Comparison of ENCODE assay signal across 8 mouse cellular contexts in the genomic region with DNA sequence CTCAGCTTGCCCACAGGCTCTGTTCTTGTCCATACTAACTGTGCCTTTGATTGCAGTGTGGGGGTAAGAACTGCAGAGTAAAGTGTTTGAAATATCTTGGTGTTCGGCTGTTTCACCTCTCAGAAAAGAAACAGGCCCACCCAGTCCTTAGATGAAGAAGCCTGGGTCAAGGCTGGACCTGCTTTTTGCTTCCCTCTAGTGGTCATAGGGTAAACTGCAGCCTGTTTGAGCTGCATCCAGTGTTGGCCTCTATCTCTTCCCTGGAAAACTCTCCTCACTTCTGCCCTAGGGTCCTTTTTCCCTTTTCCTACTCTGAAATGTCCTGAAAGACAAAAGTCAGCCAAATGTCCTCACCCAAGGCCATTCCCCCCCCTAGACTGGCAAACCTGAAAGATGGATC. TPM values are rescaled to one million over a fixed set of nuclear protein-coding genes. Genes with fewer than 3 reads are reported as not detected.
DNase-seq lines count a peak whose midpoint lies in the region; TF ChIP-seq lines count a peak whose summit lies in the region.
"Had no signal": no experiment of that assay in that cellular context is flagged by ENCODE, and none has a peak within 500 bp of the region (broad histone marks: within the 10 kb centered on the region; RNA-seq: fewer than 3 reads in every experiment).

No protein-coding gene starts in this region.

- no peaks in the 10 kb centered on the region for H3K79me3 ChIP-seq in C2C12 (ENCODE audit: low read depth)

- H3K4me3 ChIP-seq in C2C12 (ENCODE audit: insufficient read depth, poor library complexity, severe bottlenecking) (no peak overlapping the region), E14TG2a.4 (replicated peaks; ENCODE audit: low read length) (no peak overlapping the region)
- H3K4me3 ChIP-seq in olfactory bulb, adult 2 months (ENCODE audit: insufficient read depth, low read depth, low read length), result no peak overlapping the region
- H3K4me3 ChIP-seq: midbrain, embryonic 12.5 days had no signal

- no peak for TF ChIP-seq POLR2A in olfactory bulb, adult 2 months (IDR thresholded peaks at IDR 0.05; ENCODE audit: insufficient read depth, low read depth, low read length)

- H3K27ac ChIP-seq in olfactory bulb, adult 2 months (ENCODE audit: insufficient read depth, low read depth, low read length), result no peak overlapping the region
- H3K27ac ChIP-seq: midbrain, embryonic 12.5 days had no signal

- H3K36me3 ChIP-seq in C2C12 (ENCODE audit: control insufficient read depth, insufficient read depth), result no peaks in the 10 kb centered on the region
- H3K36me3 ChIP-seq in E14TG2a.4 (ENCODE audit: insufficient read depth, low read length), result no peaks in the 10 kb centered on the region
- H3K36me3 ChIP-seq: midbrain, embryonic 12.5 days had no signal

- no peaks in the 10 kb centered on the region for H3K79me2 ChIP-seq in C2C12 (ENCODE audit: control insufficient read depth, insufficient read depth)

- H3ac ChIP-seq in C2C12 (ENCODE audit: control insufficient read depth, insufficient read length, low read depth), result no peak overlapping the region

- TF ChIP-seq CTCF in C2C12 (IDR thresholded peaks at IDR 0.05; ENCODE audit: control insufficient read depth, insufficient read depth, insufficient read length) (peak; percentile 64), E14TG2a.4 (conservative IDR thresholded peaks at IDR 0.05; ENCODE audit: low read length) (peak; percentile 91)
- 0 out of 2 replicates have a peak, but pooled peaks have one; percentile 28 for TF ChIP-seq CTCF in olfactory bulb, adult 2 months (IDR thresholded peaks at IDR 0.05; ENCODE audit: insufficient read depth, low read depth, low read length)

- H3K4me1 ChIP-seq in E14TG2a.4 (replicated peaks; ENCODE audit: low read depth, low read length), result peaks cover 41% of the 10 kb centered on the region
- H3K4me1 ChIP-seq in olfactory bulb, adult 2 months (ENCODE audit: control insufficient read depth, insufficient read depth, low read length), result peaks cover 16% of the 10 kb centered on the region

- peaks cover 6% of the 10 kb centered on the region for H3K9me3 ChIP-seq in E14TG2a.4 (ENCODE audit: low read length)
- H3K9me3 ChIP-seq: midbrain, embryonic 12.5 days had no signal

- DNase-seq in layer of hippocampus, adult 11-12 months (ENCODE audit: low spot score), result peak; percentile 45
- no peak for DNase-seq in layer of hippocampus, postnatal 36 days
- peak; percentile 80 to 84 for DNase-seq in cerebellum, postnatal 14 days
- peak; percentile 72 for DNase-seq in induced T-regulatory cell, adult 2 months (ENCODE audit: low read depth)

- H3K27me3 ChIP-seq in C2C12 (ENCODE audit: control insufficient read depth, insufficient read depth, insufficient read length) (peaks cover 4% of the 10 kb centered on the region), E14TG2a.4 (ENCODE audit: insufficient read depth, low read length) (peaks cover 81% of the 10 kb centered on the region)

- WGBS in olfactory bulb, adult 2 months, result 19% methylated on average over 1 of the region's 1 CpGs

TF ChIP-seq in C2C12, 6 proteins besides CTCF, POLR2A, EP300 and RAD21:
- TF ChIP-seq FOSL1 (IDR thresholded peaks at IDR 0.05; ENCODE audit: insufficient read depth, low read length, poor library complexity, severe bottlenecking) (no peak), MAX (IDR thresholded peaks at IDR 0.05) (no peak), MYOG (IDR thresholded peaks at IDR 0.05; ENCODE audit: control insufficient read depth, extremely low read depth, insufficient read length) (no peak)

RNA-seq across cellular contexts. Expression of a gene that starts 28.4 kb away (rescaled TPM):
- 10 to 100 TPM; 36.1 to 42.9 TPM for total RNA-seq in layer of hippocampus, postnatal 36 days (2021)
- polyA plus RNA-seq in C2C12 (2012; fragmentation: generic; extraction: Trizol), result 7.0 TPM
- not detected in 2 replicates for polyA plus RNA-seq in olfactory bulb, adult 2 months (2012; ENCODE audit: insufficient read depth, insufficient read length, low replicate concordance, missing spikeins)

RNA-seq across cellular contexts. Expression of a gene that starts 41.1 kb away (rescaled TPM):
- total RNA-seq in layer of hippocampus, postnatal 36 days (2021), result 100 to 1,000 TPM; 174 to 197 TPM
- 260 TPM for polyA plus RNA-seq in C2C12 (2012; fragmentation: generic; extraction: Trizol)
- polyA plus RNA-seq in olfactory bulb, adult 2 months (2012; ENCODE audit: insufficient read depth, insufficient read length, low replicate concordance, missing spikeins), result not detected in 2 replicates

RNA-seq across cellular contexts. Expression of a gene that starts 41.2 kb away (rescaled TPM):
- 1 to 10 TPM; 1.3 to 1.7 TPM for total RNA-seq in layer of hippocampus, postnatal 36 days (2021)
- 0.11 TPM for polyA plus RNA-seq in C2C12 (2012; fragmentation: generic; extraction: Trizol)
- not detected in 2 replicates for polyA plus RNA-seq in olfactory bulb, adult 2 months (2012; ENCODE audit: insufficient read depth, insufficient read length, low replicate concordance, missing spikeins)

Comparison
In these comparisons a context has a peak if more than half of its experiments do, and no peak if none do; other contexts are left out.
1. DNase-seq: peak in layer of hippocampus, adult 11-12 months (single experiment), cerebellum, postnatal 14 days (2 of 2) and induced T-regulatory cell, adult 2 months (single experiment); none in layer of hippocampus, postnatal 36 days (0 of 2).
2. CTCF ChIP-seq: peak in every context shown above with its lines; median percentile 91 in E14TG2a.4; 64 in C2C12; 28 in olfactory bulb, adult 2 months.
3. RNA of a gene that starts 41.1 kb away (polyA plus RNA-seq): 260 TPM in C2C12 (single experiment); not detected in olfactory bulb, adult 2 months; every median in the first group is over 100 times any median in the second.